Mouse (Mus musculus) heart, postnatal 36 days (tissue): ENCODE measurements around the gene Ift43. TPM values are rescaled to one million over a fixed set of nuclear protein-coding genes. Genes with fewer than 3 reads are reported as not detected.

Experiments
- total RNA-seq, 2 experiments: library from RNA; stranded (reverse); gene quantifications; 2 replicates each; pipeline ENCODE4 v1.2.3; 2021

Ift43 gene
- total RNA-seq, 2 experiments from 2014 or later: 25.4 to 26.0 TPM

Other genes with a start within 250 kb of the Ift43 start
- gene Tgfb3, start 3.5 kb upstream of the Ift43 start, total RNA-seq: 10 to 100 TPM; 14.4 to 15.2 TPM
- gene Gpatch2l, start 159.3 kb downstream of the Ift43 start, total RNA-seq: 10 to 100 TPM; 12.7 to 14.0 TPM